Mouse (Mus musculus) ES-Bruce4 (cell line): Measurements from ENCODE around the gene Ifit3b.
"Not testable (repeated sequence)": the region's sequence is repeated elsewhere in the genome, so short reads cannot be mapped to it uniquely, and the experiment has no call there.

Experiments
- CTCF ChIP-seq: IDR thresholded peaks from one replicate; pipeline ENCODE4 v1.8.1; 2011; ENCODE audit warnings: low read depth, low read length
- EP300 ChIP-seq: IDR thresholded peaks from 2 replicates; pipeline ENCODE4 v1.6.1; 2011; ENCODE audit warnings: low read depth, low read length; ENCODE audit not compliant: insufficient read depth
- POLR2A ChIP-seq: IDR thresholded peaks from one replicate; pipeline ENCODE4 v1.8.1; 2011; ENCODE audit warnings: low read length; ENCODE audit not compliant: insufficient read depth

- TF ChIP-seq CTCF, POLR2A, EP300: not testable (repeated sequence)
Measured at GRCm38 (mm10) chr19:34601888-34602287, 5.9 kb upstream of the Ifit3b start, which contains the start of gene Ifit1bl1.
